Comparison of ENCODE assay signal across 8 mouse cellular contexts in genomic region chr5:146832769-146833448, GRCm38 (mm10). TPM values are rescaled to one million over a fixed set of nuclear protein-coding genes. Genes with fewer than 3 reads are reported as not detected.
A peak's percentile ranks its signal among the peaks of the same experiment; 100 is the strongest.
DNase-seq lines count a peak whose midpoint lies in the region; ATAC-seq and TF ChIP-seq lines count a peak whose summit lies in the region.

Gene Rpl21 (plus strand): TSS chr5:146832890.

- H3K4me1 ChIP-seq in erythroblast, embryonic 14.5 days (ENCODE audit: control insufficient read depth): peaks cover 35% of the 10 kb centered on the region
- H3K4me1 ChIP-seq in heart, embryonic 11.5 days (ENCODE audit: control insufficient read depth, insufficient read depth, low read length): peaks cover 18% of the 10 kb centered on the region; the same call in 1 of the 2 replicates
- H3K4me1 ChIP-seq in kidney, embryonic 16.5 days (ENCODE audit: insufficient read depth, low read length): peaks cover 22% of the 10 kb centered on the region
- peaks cover 3% of the 10 kb centered on the region for H3K4me1 ChIP-seq in liver, adult 2 months (ENCODE audit: control insufficient read depth, insufficient read depth, low read length)

- under 1% methylated on average over 60 of the region's 60 CpGs for WGBS in heart, embryonic 11.5 days (ENCODE audit: insufficient replicate concordance)
- under 1% methylated on average over 60 of the region's 60 CpGs for WGBS in kidney, embryonic 16.5 days
- WGBS in liver, adult 2 months: under 1% methylated on average over 60 of the region's 60 CpGs

- no peaks in the 10 kb centered on the region for H3K9me3 ChIP-seq in erythroblast, embryonic 14.5 days (ENCODE audit: control insufficient read depth, low read length)
- H3K9me3 ChIP-seq in heart, embryonic 11.5 days (replicated peaks; ENCODE audit: control insufficient read depth, low read length): no peaks in the 10 kb centered on the region
- no peaks in the 10 kb centered on the region for H3K9me3 ChIP-seq in kidney, embryonic 16.5 days (ENCODE audit: low read length)

- TF ChIP-seq POLR2A in brain, embryonic 14.5 days (IDR thresholded peaks at IDR 0.05; ENCODE audit: borderline replicate concordance, extremely low read depth, insufficient read depth, insufficient read length, poor library complexity, severe bottlenecking): peak; percentile 85; the same call in 1 of the 2 replicates
- TF ChIP-seq POLR2A in liver, adult 2 months (IDR thresholded peaks at IDR 0.05; ENCODE audit: extremely low read depth, insufficient read depth, low read length): peak; percentile 88
- peak; percentile 84 for TF ChIP-seq POLR2A in myocyte (IDR thresholded peaks at IDR 0.05; ENCODE audit: insufficient read length, low read depth)

- peak within 1 kb of the TSS; percentile 91 for H3K9ac ChIP-seq in heart, embryonic 11.5 days (ENCODE audit: low read depth, low read length)
- H3K9ac ChIP-seq in kidney, embryonic 16.5 days (replicated peaks; ENCODE audit: low read length): peak within 1 kb of the TSS; percentile 88
- H3K9ac ChIP-seq in liver, adult 2 months (ENCODE audit: low read depth, low read length): peak within 1 kb of the TSS; percentile 88

- H3K36me3 ChIP-seq in C2C12 (ENCODE audit: control insufficient read depth, insufficient read depth) (peaks cover 44% of the 10 kb centered on the region), myocyte (ENCODE audit: control insufficient read depth, insufficient read depth) (peaks cover 19% of the 10 kb centered on the region)
- peaks cover 43% of the 10 kb centered on the region for H3K36me3 ChIP-seq in erythroblast, embryonic 14.5 days (ENCODE audit: control insufficient read depth)
- peaks cover 28% of the 10 kb centered on the region for H3K36me3 ChIP-seq in heart, embryonic 11.5 days (ENCODE audit: control insufficient read depth, insufficient read depth, low read length)
- peaks cover 36% of the 10 kb centered on the region for H3K36me3 ChIP-seq in kidney, embryonic 16.5 days (ENCODE audit: insufficient read depth, low read length)
- peaks cover 37% of the 10 kb centered on the region for H3K36me3 ChIP-seq in liver, adult 2 months (ENCODE audit: control insufficient read depth, insufficient read depth, low read length)
- peaks cover 9% of the 10 kb centered on the region for H3K36me3 ChIP-seq in splenic B cell, adult 2 months (ENCODE audit: control insufficient read depth, insufficient read depth, low read length, poor library complexity, severe bottlenecking)

- H3ac ChIP-seq in C2C12 (ENCODE audit: control insufficient read depth, insufficient read length, low read depth) (peak within 1 kb of the TSS; percentile 91), myocyte (ENCODE audit: control insufficient read depth, insufficient read length) (peak within 1 kb of the TSS; percentile 78)

- no peak for TF ChIP-seq CTCF in C2C12 (IDR thresholded peaks at IDR 0.05; ENCODE audit: control insufficient read depth, insufficient read depth, insufficient read length)
- TF ChIP-seq CTCF in brain, embryonic 14.5 days (IDR thresholded peaks at IDR 0.05; ENCODE audit: borderline replicate concordance, extremely low read depth, insufficient read depth, insufficient read length): no peak
- TF ChIP-seq CTCF in liver, adult 2 months (IDR thresholded peaks at IDR 0.05; ENCODE audit: low read depth, low read length): no peak

- peaks cover 31% of the 10 kb centered on the region for H3K79me2 ChIP-seq in C2C12 (ENCODE audit: control insufficient read depth, insufficient read depth)
- H3K79me2 ChIP-seq in liver, adult 2 months (ENCODE audit: control insufficient read depth, insufficient read depth, low read length): no peaks in the 10 kb centered on the region; the same call in 1 of the 2 replicates
- peaks cover 20% of the 10 kb centered on the region for H3K79me2 ChIP-seq in myocyte (ENCODE audit: control insufficient read depth, insufficient read depth)

- peak; percentile 97 for ATAC-seq in heart, embryonic 11.5 days (replicated peaks; ENCODE audit: insufficient number of reproducible peaks, low FRiP score, low TSS enrichment)
- peak; percentile 98 for ATAC-seq in kidney, embryonic 16.5 days (ENCODE audit: low FRiP score, low TSS enrichment)

- peak within 1 kb of the TSS; percentile 77 for H3K4me2 ChIP-seq in heart, embryonic 11.5 days
- peak within 1 kb of the TSS; percentile 83 for H3K4me2 ChIP-seq in kidney, embryonic 16.5 days (replicated peaks; ENCODE audit: low read depth, low read length)
- H3K4me2 ChIP-seq in myocyte (ENCODE audit: low read depth): peak within 1 kb of the TSS; percentile 96

- peak within 1 kb of the TSS; percentile 92 for H3K27ac ChIP-seq in heart, embryonic 11.5 days (ENCODE audit: low read depth, low read length)
- H3K27ac ChIP-seq in kidney, embryonic 16.5 days (ENCODE audit: low read length): peak within 1 kb of the TSS; percentile 81
- peak within 1 kb of the TSS; percentile 89 for H3K27ac ChIP-seq in liver, adult 2 months (replicated peaks; ENCODE audit: insufficient read depth, low read depth, low read length)

- H3K79me3 ChIP-seq in C2C12 (ENCODE audit: low read depth): peaks cover 18% of the 10 kb centered on the region

- H3K4me3 ChIP-seq in C2C12 (ENCODE audit: insufficient read depth, poor library complexity, severe bottlenecking) (peak within 1 kb of the TSS; percentile 97), myocyte (peak within 1 kb of the TSS; percentile 93)
- peak within 1 kb of the TSS; percentile 90 for H3K4me3 ChIP-seq in erythroblast, embryonic 14.5 days (replicated peaks)
- peak within 1 kb of the TSS; percentile 73 for H3K4me3 ChIP-seq in heart, embryonic 11.5 days (ENCODE audit: low read depth, low read length)
- H3K4me3 ChIP-seq in kidney, embryonic 16.5 days (ENCODE audit: low read length): peak within 1 kb of the TSS; percentile 90
- peak within 1 kb of the TSS; percentile 83 for H3K4me3 ChIP-seq in liver, adult 2 months (ENCODE audit: insufficient read depth, low read depth, low read length)

- no peaks in the 10 kb centered on the region for H3K27me3 ChIP-seq in C2C12 (ENCODE audit: control insufficient read depth, insufficient read depth, insufficient read length)
- H3K27me3 ChIP-seq in erythroblast, embryonic 14.5 days (ENCODE audit: control insufficient read depth): no peaks in the 10 kb centered on the region
- no peaks in the 10 kb centered on the region for H3K27me3 ChIP-seq in heart, embryonic 11.5 days (ENCODE audit: control insufficient read depth, insufficient read depth, low read length)
- no peaks in the 10 kb centered on the region for H3K27me3 ChIP-seq in kidney, embryonic 16.5 days (ENCODE audit: insufficient read depth, low read length)
- H3K27me3 ChIP-seq in liver, adult 2 months (ENCODE audit: control insufficient read depth, insufficient read depth, low read length): no peaks in the 10 kb centered on the region
- no peaks in the 10 kb centered on the region for H3K27me3 ChIP-seq in myocyte (ENCODE audit: control insufficient read depth, insufficient read depth, insufficient read length)
- no peaks in the 10 kb centered on the region for H3K27me3 ChIP-seq in splenic B cell, adult 2 months (ENCODE audit: control insufficient read depth, insufficient read depth, low read length, poor library complexity, severe bottlenecking)

- peak; percentile 98 for DNase-seq in brain, embryonic 14.5 days (ENCODE audit: low read depth)
- DNase-seq in liver, adult 2 months (ENCODE audit: extremely low read depth, low read depth, low spot score): peak; percentile 87
- DNase-seq in splenic B cell, adult 2 months (ENCODE audit: low read depth, low spot score): peak; percentile 97

TF ChIP-seq in C2C12, 6 proteins besides CTCF, POLR2A, EP300 and RAD21:
- TF ChIP-seq MYOD1 (IDR thresholded peaks at IDR 0.05; ENCODE audit: control insufficient read depth, insufficient read length, low read depth) (no peak), MAX (IDR thresholded peaks at IDR 0.05) (peak; percentile 95)
TF ChIP-seq in C2C12: peak in this region for 1.

TF ChIP-seq in myocyte, 11 proteins besides CTCF, POLR2A, EP300 and RAD21:
- TF ChIP-seq TCF3 (IDR thresholded peaks at IDR 0.05; ENCODE audit: insufficient read length, low read depth) (no peak), REST (IDR thresholded peaks at IDR 0.05; ENCODE audit: insufficient read depth, insufficient read length) (no peak), MYOD1 (IDR thresholded peaks at IDR 0.05; ENCODE audit: control insufficient read depth in 1 of 3, insufficient read length in 2 of 3, low read depth in 2 of 3) (no peak), TCF12 (IDR thresholded peaks at IDR 0.05; ENCODE audit: insufficient read depth, poor library complexity, severe bottlenecking) (no peak), SRF (IDR thresholded peaks at IDR 0.05; ENCODE audit: control insufficient read depth, insufficient read length, low read depth) (no peak), MAX (IDR thresholded peaks at IDR 0.05; ENCODE audit: low read depth) (peak; percentile 99), POLR2AphosphoS2 (IDR thresholded peaks at IDR 0.05; ENCODE audit: insufficient read length, low read depth) (peak; percentile 96), MYOG (IDR thresholded peaks at IDR 0.05; ENCODE audit: control insufficient read depth in 1 of 3, insufficient read depth in 1 of 3, insufficient read length in 2 of 3, low read depth in 2 of 3) (no peak), USF1 (IDR thresholded peaks at IDR 0.05; ENCODE audit: low read depth) (no peak), CEBPB (IDR thresholded peaks at IDR 0.05; ENCODE audit: insufficient read depth, poor library complexity, severe bottlenecking) (no peak), E2F4 (IDR thresholded peaks at IDR 0.05; ENCODE audit: insufficient read depth) (no peak)
TF ChIP-seq in myocyte: peak in this region for 2.

RNA-seq across cellular contexts. Expression of gene Rpl21, which starts in this region (rescaled TPM):
- polyA plus RNA-seq in C2C12 (2012; fragmentation: generic; extraction: Trizol): 486 TPM
- polyA plus RNA-seq in brain, embryonic 14.5 days (2012; rRNA removed): 222 and 324 TPM in 2 replicates
- 11.5 and 12.9 TPM in 2 replicates for polyA plus RNA-seq in erythroblast, embryonic 14.5 days (2012)
- polyA plus RNA-seq in heart, embryonic 11.5 days (2014; fragmentation: Nextera tagmentation; extraction: Ambion mirVana): 444 and 490 TPM in 2 replicates
- 457 and 459 TPM in 2 replicates for polyA plus RNA-seq in kidney, embryonic 16.5 days (2015; fragmentation: Nextera tagmentation; extraction: Ambion mirVana)
- total RNA-seq in liver, adult 2 months (2014; rRNA removed): 147 and 154 TPM in 2 replicates
- 24.5 and 28.3 TPM in 2 replicates for polyA plus RNA-seq in liver, adult 2 months (2012; rRNA removed)
- polyA plus RNA-seq in myocyte (2012; fragmentation: generic; extraction: Trizol): 519 TPM

Comparison
In these comparisons a context has a peak if more than half of its experiments do, and no peak if none do; other contexts are left out.
1. Peak in every context shown above with its lines: DNase-seq, ATAC-seq, H3K4me3 ChIP-seq and H3K27ac ChIP-seq.